Mouse (Mus musculus) hindbrain, postnatal 0 days (tissue): ENCODE measurements around the gene B230118H07Rik. TPM values are rescaled to one million over a fixed set of nuclear protein-coding genes. Genes with fewer than 3 reads are reported as not detected.

Experiments
- ATAC-seq: fragments of 200-750 bp; cut with Nextera tagmentation; 2 replicates; pipeline ENCODE4 v1.8.0; 2017; ENCODE audit warnings: mild to moderate bottlenecking, moderate TSS enrichment, moderate library complexity
- DNase-seq: peaks from one replicate; pipeline ENCODE4 v3.0.0-alpha.2; 2015; ENCODE audit warnings: low spot score
- H3K27ac ChIP-seq: fragments of 300-500 bp; sonication (generic); 2 replicates; pipeline ENCODE4 v1.5.1; 2014; ENCODE audit warnings: mild to moderate bottlenecking
- H3K27me3 ChIP-seq: fragments of 300-500 bp; sonication (generic); 2 replicates; pipeline ENCODE4 v1.6.1; 2014; ENCODE audit warnings: low read length, mixed read lengths; ENCODE audit not compliant: insufficient read depth
- H3K36me3 ChIP-seq: fragments of 300-500 bp; sonication (generic); 2 replicates; pipeline ENCODE4 v1.6.1; 2014; ENCODE audit warnings: low read length, mixed read lengths; ENCODE audit not compliant: insufficient read depth
- H3K4me1 ChIP-seq: fragments of 300-500 bp; sonication (generic); 2 replicates; pipeline ENCODE4 v1.6.1; 2014; ENCODE audit warnings: antibody characterized with exemption, low read length, mixed read lengths; ENCODE audit not compliant: insufficient read depth
- H3K4me2 ChIP-seq: fragments of 300-500 bp; sonication (generic); 2 replicates; pipeline ENCODE4 v1.6.1; 2014; ENCODE audit warnings: low read depth, mild to moderate bottlenecking, low read length, moderate library complexity, mixed read lengths
- H3K4me3 ChIP-seq: fragments of 300-500 bp; sonication (generic); 2 replicates; pipeline ENCODE4 v1.5.1; 2014; ENCODE audit warnings: low read length
- H3K9ac ChIP-seq: fragments of 300-500 bp; sonication (generic); replicated peaks from 2 replicates; pipeline ENCODE4 v1.6.1; 2014; ENCODE audit warnings: mild to moderate bottlenecking, low read length, moderate library complexity, mixed read lengths
- H3K9me3 ChIP-seq: fragments of 300-500 bp; sonication (generic); 2 replicates; pipeline ENCODE4 v1.6.1; 2016; ENCODE audit warnings: low read length, mixed read lengths
- CTCF ChIP-seq: IDR thresholded peaks from 2 replicates; pipeline ENCODE4 v1.5.1; 2016; ENCODE audit warnings: antibody characterized with exemption, control low read depth, low read depth
- WGBS: fragments of 180-500 bp; shearing (Covaris S2); extraction: QIAGEN DNeasy Blood & Tissue Kit; methylation state at CpG from one replicate; pipeline ENCODE4 v1.1.7; 2014; 5-methylcytosine and 5-hydroxymethylcytosine counted together
- polyA plus RNA-seq: library from polyadenylated mRNA; unstranded; fragments of >200 nt; fragmentation: Nextera tagmentation; extraction: Ambion mirVana; gene quantifications from 2 replicates; pipeline ENCODE4 v1.2.1, GENCODE M21; 2015
- total RNA-seq: library from RNA; depleted of rRNA; stranded (reverse); fragments of >200 nt; gene quantifications from 2 replicates; pipeline ENCODE4 v1.2.3, GENCODE M21; 2014

The B230118H07Rik gene
- total and polyA plus RNA-seq, 2 experiments from 2014 or later, result 13.3 to 57.3 TPM

GRCm38 (mm10) chr2:101553851-101554250 lies 95.5 kb downstream of the B230118H07Rik start:
- TF ChIP-seq CTCF, result no peak
- H3K27ac ChIP-seq, result no peak overlapping the region
- no peak overlapping the region for H3K9ac ChIP-seq
- no peaks in the 10 kb centered on the region for H3K9me3 ChIP-seq
- no peaks in the 10 kb centered on the region for H3K27me3 ChIP-seq
- no peak overlapping the region for H3K4me2 ChIP-seq
- no peak overlapping the region for H3K4me3 ChIP-seq
- H3K36me3 ChIP-seq, result no peaks in the 10 kb centered on the region
- H3K4me1 ChIP-seq, result no peaks in the 10 kb centered on the region
- DNase-seq (no peak), ATAC-seq (no peak)
- WGBS, result 47% methylated on average over 5 of the region's 5 CpGs

- TF ChIP-seq CTCF, result no peak
- H3K9me3 ChIP-seq, result no peaks in the 10 kb centered on the region
- H3K4me3 ChIP-seq, result no peak overlapping the region
- no peak for ATAC-seq
- WGBS, result 81% methylated on average over 8 of the region's 8 CpGs
- no peak overlapping the region for H3K27ac ChIP-seq
- no peaks in the 10 kb centered on the region for H3K36me3 ChIP-seq
- no peak overlapping the region for H3K4me2 ChIP-seq
- DNase-seq, result no peak
- no peaks in the 10 kb centered on the region for H3K4me1 ChIP-seq
- H3K27me3 ChIP-seq, result no peaks in the 10 kb centered on the region
- H3K9ac ChIP-seq, result no peak overlapping the region
Observed at GRCm38 (mm10) chr2:101552301-101552700, 97.0 kb downstream of the B230118H07Rik start.

DNA sequence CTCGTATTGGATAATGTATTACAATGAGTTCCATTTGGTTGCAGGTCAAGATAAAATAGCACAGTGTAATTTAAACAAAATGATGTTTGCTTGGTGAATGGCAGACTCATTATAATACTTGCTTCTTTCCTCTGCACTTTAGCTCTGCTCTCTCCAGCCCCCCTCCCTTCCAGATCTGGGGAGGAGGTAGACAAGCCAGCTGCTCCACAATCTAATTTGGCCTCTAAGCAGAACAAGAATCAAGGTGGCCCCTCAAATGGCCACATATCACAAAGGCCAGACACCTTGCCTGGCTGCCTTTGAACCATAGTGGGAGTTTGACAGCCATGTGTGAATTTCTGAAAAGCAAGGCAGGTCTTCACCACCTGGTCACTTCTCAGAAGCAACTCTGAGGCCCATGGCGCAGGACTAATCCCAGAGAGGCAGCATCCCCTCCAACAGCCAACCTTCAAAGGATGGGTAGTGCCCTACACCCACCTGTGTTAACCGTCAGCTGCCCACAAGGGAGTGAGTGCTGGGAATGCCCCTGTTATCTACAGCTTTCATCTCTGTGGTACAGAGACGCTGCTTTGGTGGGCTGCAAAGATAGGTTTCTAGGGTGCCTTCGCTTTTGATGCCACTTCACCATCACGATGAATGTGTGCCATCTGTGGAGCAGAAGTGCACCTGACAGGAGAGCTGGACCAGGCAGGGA lies 98.2 kb downstream of the B230118H07Rik start:
- Histone ChIP-seq H3K4me1 (no peaks in the 10 kb centered on the region), H3K4me2 (no peak overlapping the region), H3K27ac (no peak overlapping the region), H3K4me3 (no peak overlapping the region), H3K36me3 (no peaks in the 10 kb centered on the region), H3K9me3 (no peaks in the 10 kb centered on the region), H3K9ac (no peak overlapping the region), H3K27me3 (no peaks in the 10 kb centered on the region)
- ATAC-seq, result no peak
- no peak for TF ChIP-seq CTCF
- 80% methylated on average over 6 of the region's 6 CpGs for WGBS
- no peak for DNase-seq

GRCm38 (mm10) chr2:101550176-101550575 lies 99.2 kb downstream of the B230118H07Rik start:
- no peak overlapping the region for H3K4me3 ChIP-seq
- H3K4me1 ChIP-seq, result no peaks in the 10 kb centered on the region
- H3K27ac ChIP-seq, result no peak overlapping the region
- no peak for ATAC-seq
- no peaks in the 10 kb centered on the region for H3K36me3 ChIP-seq
- H3K9me3 ChIP-seq, result no peaks in the 10 kb centered on the region
- H3K4me2 ChIP-seq, result no peak overlapping the region
- no peak for DNase-seq
- H3K27me3 ChIP-seq, result no peaks in the 10 kb centered on the region
- 81% methylated on average over 2 of the region's 2 CpGs for WGBS
- H3K9ac ChIP-seq, result no peak overlapping the region
- no peak for TF ChIP-seq CTCF

DNA sequence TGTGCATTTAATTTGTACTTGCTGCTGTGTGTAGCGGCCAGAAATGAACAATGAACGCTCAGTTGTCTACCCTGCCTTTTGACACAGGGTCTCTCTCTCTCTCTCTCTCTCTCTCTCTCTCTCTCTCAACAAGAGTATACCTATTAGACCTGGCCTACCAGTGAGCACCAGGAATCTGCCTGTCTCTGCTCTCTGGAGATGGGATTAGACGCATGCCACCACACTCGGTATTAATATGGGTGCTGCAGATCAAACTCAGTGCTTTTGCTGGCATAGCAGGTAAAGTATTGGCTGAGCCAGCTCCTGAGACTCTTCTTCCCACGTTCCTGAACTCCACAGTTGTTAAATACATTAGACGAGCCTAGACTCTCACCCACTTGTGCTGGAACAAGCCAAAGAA lies 100.5 kb downstream of the B230118H07Rik start:
- Histone ChIP-seq H3K36me3 (no peaks in the 10 kb centered on the region), H3K9ac (no peak overlapping the region), H3K4me2 (no peak overlapping the region), H3K9me3 (no peaks in the 10 kb centered on the region), H3K4me3 (no peak overlapping the region), H3K27me3 (no peaks in the 10 kb centered on the region), H3K4me1 (no peaks in the 10 kb centered on the region), H3K27ac (no peak overlapping the region)
- WGBS, result 89% methylated on average over 6 of the region's 6 CpGs
- ATAC-seq (no peak), DNase-seq (no peak)
- TF ChIP-seq CTCF, result no peak

GRCm38 (mm10) chr2:101545593-101545992 lies 103.7 kb downstream of the B230118H07Rik start:
- no peak overlapping the region for H3K9ac ChIP-seq
- no peak overlapping the region for H3K4me2 ChIP-seq
- ATAC-seq (no peak), DNase-seq (no peak)
- H3K27me3 ChIP-seq, result no peaks in the 10 kb centered on the region
- H3K9me3 ChIP-seq, result no peaks in the 10 kb centered on the region
- 89% methylated on average over 2 of the region's 2 CpGs for WGBS
- H3K36me3 ChIP-seq, result no peaks in the 10 kb centered on the region
- TF ChIP-seq CTCF, result no peak
- H3K27ac ChIP-seq, result no peak overlapping the region
- no peak overlapping the region for H3K4me3 ChIP-seq
- no peaks in the 10 kb centered on the region for H3K4me1 ChIP-seq

DNA sequence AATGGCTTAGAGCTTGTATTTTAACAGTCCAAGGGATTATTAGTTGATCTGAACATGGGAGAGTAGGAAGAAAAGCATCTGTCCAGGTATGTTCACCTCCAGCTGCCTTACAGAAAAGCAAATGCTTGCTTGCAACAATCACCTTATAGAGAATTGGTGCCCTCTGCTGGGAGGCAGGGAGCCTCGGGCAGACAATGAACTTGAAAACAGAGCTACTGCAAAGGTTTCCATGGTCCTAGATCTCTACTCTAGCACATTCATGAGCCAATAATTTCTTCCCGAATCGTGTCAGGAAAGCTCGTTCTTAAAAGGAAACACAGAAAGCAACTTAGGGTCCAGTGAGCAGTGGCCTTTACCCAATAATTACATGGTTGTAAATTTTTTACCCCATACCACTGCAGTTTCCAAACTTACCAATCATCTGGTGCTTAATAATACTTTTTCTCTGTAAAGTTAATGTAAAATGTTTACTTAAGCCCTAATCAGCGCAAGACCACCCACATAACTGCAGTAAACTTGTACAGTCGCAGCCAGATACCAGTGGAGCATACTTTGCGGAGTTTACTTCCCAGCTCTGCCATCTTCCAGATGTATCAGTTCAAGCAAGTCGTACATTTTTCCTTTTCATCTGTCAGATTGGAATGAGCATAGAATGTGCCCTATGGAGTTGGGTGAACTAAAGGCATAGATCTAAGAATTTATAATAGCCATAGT lies 105.5 kb downstream of the B230118H07Rik start:
- H3K4me3 ChIP-seq, result no peak overlapping the region
- no peak overlapping the region for H3K4me2 ChIP-seq
- H3K9ac ChIP-seq, result no peak overlapping the region
- H3K9me3 ChIP-seq, result no peaks in the 10 kb centered on the region
- ATAC-seq, result no peak
- no peak overlapping the region for H3K27ac ChIP-seq
- no peaks in the 10 kb centered on the region for H3K27me3 ChIP-seq
- H3K4me1 ChIP-seq, result no peaks in the 10 kb centered on the region
- no peaks in the 10 kb centered on the region for H3K36me3 ChIP-seq
- WGBS, result 80% methylated on average over 8 of the region's 8 CpGs
- no peak for TF ChIP-seq CTCF
- DNase-seq, result no peak
